Mouse (Mus musculus) left cerebral cortex, adult 8-10 months (tissue): ENCODE results near the gene Nme6. TPM values are rescaled to one million over a fixed set of nuclear protein-coding genes. Genes with fewer than 3 reads are reported as not detected.

Source experiments
- DNase-seq, 2 experiments: peaks; one replicate each; pipeline ENCODE4 v3.0.0; 2022; ENCODE audit warnings: low spot score in 2 of 2
- microRNA-seq, 2 experiments: library from miRNA; unstranded; fragments of <30 nt; microRNA quantifications; one replicate each; pipeline ENCODE4 v1.2.0; 2022
- total RNA-seq, 4 experiments: library from RNA; stranded (reverse); gene quantifications; 2 replicates each; pipeline ENCODE4 v1.2.4; 2022

Nme6 gene
- total RNA-seq, 4 experiments from 2014 or later = 9.2 to 13.7 (median 11.5) TPM

DNA sequence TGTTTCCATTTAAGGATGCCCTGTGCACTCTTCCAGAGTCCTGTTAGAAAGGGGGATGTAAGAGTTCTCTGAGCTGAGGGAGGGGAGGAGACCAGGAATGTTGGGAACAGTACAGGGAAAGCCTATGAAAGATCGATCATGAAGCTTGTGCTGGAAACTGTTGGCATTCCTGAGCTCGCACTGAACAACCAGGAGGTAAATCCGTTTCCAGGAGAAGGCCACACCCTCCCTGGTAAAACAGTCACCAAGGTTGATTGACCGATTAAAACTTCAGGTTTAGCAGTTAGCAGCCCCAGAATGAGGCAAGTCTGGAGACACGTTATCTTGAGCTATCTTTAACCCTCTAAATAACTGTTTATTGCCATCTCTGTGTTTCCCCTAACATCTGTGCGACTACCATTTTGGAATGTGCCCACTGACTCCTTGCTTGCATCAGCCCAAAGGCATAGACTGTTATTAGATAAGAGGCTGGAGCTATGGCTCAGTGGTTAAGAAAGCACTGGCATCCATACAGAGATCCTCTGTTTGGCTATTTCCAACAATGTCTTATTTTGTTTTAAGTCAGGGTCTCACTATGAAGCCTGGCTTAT is 38.5 kb downstream of the Nme6 start:
- no peak for DNase-seq

DNA sequence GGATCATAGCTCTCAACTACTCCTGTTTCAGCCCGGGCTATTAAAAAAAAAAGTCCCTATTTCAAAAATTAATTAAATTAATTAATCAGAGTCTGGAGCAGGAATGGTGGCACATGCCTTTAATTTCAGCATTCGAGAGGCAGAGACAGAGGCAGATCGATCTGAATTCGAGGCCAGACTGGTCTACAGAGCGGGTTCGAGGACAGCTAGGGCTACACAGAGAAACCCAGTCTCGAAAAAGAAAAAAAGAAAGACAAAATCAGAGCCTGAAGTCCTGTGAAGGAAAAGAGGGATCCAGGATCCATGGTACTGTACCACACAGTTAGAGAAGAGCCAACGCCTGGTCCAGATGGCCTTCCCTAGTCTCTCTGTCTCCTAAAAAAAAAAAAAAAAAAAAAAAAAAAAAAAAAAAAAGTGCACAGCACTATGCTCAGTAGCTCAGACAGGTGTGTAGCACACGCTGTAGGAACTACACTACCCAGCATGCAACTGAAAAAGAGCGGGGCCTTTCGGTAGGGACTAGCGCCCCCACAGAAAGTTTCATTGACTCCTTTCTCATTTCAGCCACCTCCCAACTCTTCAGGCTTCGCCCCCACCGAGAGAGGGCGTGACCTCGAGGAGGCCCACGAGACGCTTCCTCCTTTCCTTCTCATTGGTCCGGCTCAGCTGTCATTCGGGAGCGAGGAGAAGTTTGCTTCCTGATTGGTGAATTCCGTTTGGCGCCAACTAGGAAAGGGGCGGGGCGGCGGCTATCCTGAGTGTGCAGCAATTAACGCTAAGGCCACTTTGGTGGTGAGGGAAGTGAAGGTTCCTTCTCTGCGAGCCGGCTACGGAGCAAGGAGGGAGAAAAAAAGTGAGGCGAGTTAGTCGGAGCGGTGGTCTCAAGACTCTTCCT is 42.5 kb downstream of the Nme6 start, which contains the start of gene Cdc25a:
TSS of gene Cdc25a (plus strand) at position 783 of the 895 bp plus-strand sequence.
- DNase-seq = peak; percentile 94 to 97

GRCm38 (mm10) chr9:109875695-109876601 is 43.4 kb downstream of the Nme6 start:
- peak; percentile 23 to 43 for DNase-seq

DNA sequence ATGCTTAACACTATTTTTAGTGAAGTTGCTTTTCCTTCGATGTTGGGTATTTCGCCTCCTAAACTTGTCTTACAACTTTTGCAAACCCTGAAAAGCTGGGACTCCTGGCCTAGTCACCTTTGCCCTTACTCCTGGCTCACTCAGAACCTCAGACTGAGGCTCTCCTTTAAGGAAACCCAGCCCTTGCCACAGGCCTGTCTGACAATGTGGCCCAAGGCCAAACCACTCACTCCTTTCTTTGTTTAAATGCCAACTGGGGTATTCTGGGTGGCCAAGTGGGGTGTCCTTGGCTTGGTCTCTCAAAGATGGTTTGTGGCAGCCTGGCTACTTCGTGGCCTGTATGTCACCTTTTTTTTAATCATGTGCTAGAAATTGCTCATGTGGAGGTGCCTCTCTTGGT is 44.2 kb downstream of the Nme6 start:
- DNase-seq = no peak

DNA sequence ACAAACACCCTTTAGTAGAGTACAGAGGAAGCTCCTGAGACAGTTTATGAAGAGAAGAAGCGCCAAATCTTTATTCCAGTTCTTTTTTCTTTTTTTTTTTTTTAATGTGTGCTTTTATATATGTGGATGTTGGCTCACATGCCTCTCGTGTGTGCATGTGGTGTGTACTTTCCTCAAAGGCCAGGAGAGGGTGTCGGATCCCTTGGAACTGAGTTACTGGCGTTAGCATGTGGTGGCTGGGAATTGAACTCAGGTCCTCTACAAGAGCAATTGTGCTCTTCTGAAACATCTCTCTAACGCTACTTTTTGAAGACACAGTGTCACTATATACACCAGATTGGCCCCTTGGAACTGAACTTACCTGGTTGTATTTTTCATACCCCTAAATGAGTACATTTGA is 45.1 kb downstream of the Nme6 start:
- no peak for DNase-seq

GRCm38 (mm10) chr9:109879305-109879704 is 46.8 kb downstream of the Nme6 start:
- no peak for DNase-seq

DNA sequence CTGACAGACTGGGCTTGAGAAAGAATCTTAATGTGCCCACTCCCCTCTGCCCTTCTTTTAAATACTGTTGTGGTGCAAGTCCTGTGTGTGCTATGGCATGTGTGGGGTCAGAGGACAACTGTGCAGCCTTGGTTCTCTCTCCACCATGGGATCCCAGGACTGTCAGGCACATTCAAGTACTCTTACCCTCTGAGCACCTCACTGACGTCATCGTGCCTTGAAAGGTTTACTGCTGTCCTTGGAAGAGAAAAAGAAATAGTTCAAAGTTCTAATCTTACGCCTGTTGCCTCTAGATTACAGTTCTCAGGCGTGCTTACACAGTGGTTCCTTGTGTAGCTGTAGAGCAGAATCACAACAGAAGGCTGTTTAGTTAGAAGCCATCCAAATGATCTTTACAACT is 53.7 kb downstream of the Nme6 start:
- no peak for DNase-seq

DNA sequence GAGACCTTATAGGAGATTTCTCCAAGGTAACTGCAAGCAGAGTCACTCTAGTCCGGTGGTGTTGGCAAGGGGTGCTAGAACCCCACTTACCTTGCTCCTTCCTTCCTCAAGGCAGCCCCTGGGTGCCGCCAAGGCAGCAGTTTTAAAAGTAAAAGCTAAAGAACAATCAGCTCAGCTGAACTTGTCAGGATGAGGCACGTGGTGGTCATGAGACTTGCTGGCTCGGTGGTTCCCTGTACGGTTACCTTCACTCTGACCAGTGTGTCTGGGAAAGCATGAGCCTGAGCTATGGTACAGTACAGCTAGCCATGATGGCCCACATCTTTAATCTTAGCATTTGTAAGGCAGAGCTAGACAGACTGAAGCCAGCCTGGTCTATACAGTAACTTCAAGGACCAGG is 54.8 kb downstream of the Nme6 start:
- DNase-seq = no peak

DNA sequence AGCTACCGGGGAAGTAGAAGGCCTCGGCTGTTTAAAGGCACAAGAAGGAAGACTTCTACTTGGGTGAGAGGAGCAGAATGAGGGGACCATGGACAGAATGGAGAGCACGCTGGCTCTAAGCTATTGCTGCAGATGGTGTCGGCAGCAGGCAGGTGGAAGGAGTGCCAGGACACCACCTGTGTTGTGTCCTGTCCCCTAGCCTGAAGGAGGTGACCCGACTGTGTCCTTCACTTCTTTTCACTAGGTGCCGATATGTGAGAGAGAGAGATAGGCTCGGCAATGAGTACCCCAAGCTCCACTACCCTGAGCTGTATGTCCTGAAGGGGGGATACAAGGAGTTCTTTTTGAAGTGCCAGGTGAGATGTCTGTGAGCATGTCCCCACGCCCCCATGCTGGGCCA is 59.0 kb downstream of the Nme6 start:
- no peak for DNase-seq

Small RNAs within 50 kb of the gene (microRNA-seq; reads per million reads assigned to microRNA genes)
- gene Mir7089 = 0 reads per million in 2 experiments

Other genes with a start within 250 kb of the Nme6 start
- gene Fbxw24, start 206.7 kb upstream of the Nme6 start, total RNA-seq = not detected
- gene Fbxw25, start 168.1 kb upstream of the Nme6 start, total RNA-seq = not detected
- not detected for gene Fbxw18, start 130.0 kb upstream of the Nme6 start, total RNA-seq
- not detected for gene Fbxw26, start 86.7 kb upstream of the Nme6 start, total RNA-seq
- gene Fbxw27, start 42.1 kb upstream of the Nme6 start, total RNA-seq = not detected
- gene Spink8, start 20.5 kb upstream of the Nme6 start, total RNA-seq = 1 to 10 TPM in 3 of 4 experiments, under 1 TPM in 1; 0.78 to 5.6 (median 1.9) TPM
- gene Camp, start 16.9 kb downstream of the Nme6 start, total RNA-seq = not detected
- 1 to 10 TPM; 4.8 to 6.1 (median 5.6) TPM for gene Cdc25a, start 42.8 kb downstream of the Nme6 start, total RNA-seq
- gene Map4, start 98.7 kb downstream of the Nme6 start, total RNA-seq = 100 to 1,000 TPM; 382 to 453 (median 413) TPM